8 mouse cellular contexts compared by ENCODE assay signal in genomic region chr12:80129531-80129930, GRCm38 (mm10). TPM values are rescaled to one million over a fixed set of nuclear protein-coding genes. Genes with fewer than 3 reads are reported as not detected.
DNase-seq lines count a peak whose midpoint lies in the region; ATAC-seq and TF ChIP-seq lines count a peak whose summit lies in the region.

No protein-coding gene starts in this region.

- no peak overlapping the region for H3K27ac ChIP-seq in liver, embryonic 14.5 days
- peak overlapping the region; percentile 89 for H3K27ac ChIP-seq in stomach, postnatal 0 days (replicated peaks)
- no peak overlapping the region for H3K27ac ChIP-seq in midbrain, embryonic 15.5 days

- no peaks in the 10 kb centered on the region for H3K27me3 ChIP-seq in liver, embryonic 14.5 days (ENCODE audit: control insufficient read depth, insufficient read depth, low read length)
- H3K27me3 ChIP-seq in stomach, postnatal 0 days (ENCODE audit: control insufficient read depth, insufficient read depth, low read length) = no peaks in the 10 kb centered on the region
- H3K27me3 ChIP-seq in midbrain, embryonic 15.5 days (replicated peaks) = no peaks in the 10 kb centered on the region

- ATAC-seq in erythroblast, adult 5-6 weeks (replicated peaks; ENCODE audit: low FRiP score, poor library complexity, severe bottlenecking) = peak; percentile 58
- ATAC-seq in liver, embryonic 14.5 days (ENCODE audit: insufficient read depth) = no peak
- no peak for ATAC-seq in stomach, postnatal 0 days (ENCODE audit: low FRiP score, low TSS enrichment)
- ATAC-seq in midbrain, embryonic 15.5 days (replicated peaks) = no peak
- ATAC-seq in inflammation-experienced regulatory T-cells, adult 6 months = no peak

- peaks cover 17 to 28% of the 10 kb centered on the region in 2 experiments for H3K4me1 ChIP-seq in liver, embryonic 14.5 days (replicated peaks; ENCODE audit: control insufficient read depth in 2 of 2, insufficient read depth in 2 of 2, low read length in 1 of 2)
- peaks cover 21% of the 10 kb centered on the region for H3K4me1 ChIP-seq in stomach, postnatal 0 days (replicated peaks; ENCODE audit: control insufficient read depth, insufficient read depth)
- H3K4me1 ChIP-seq in midbrain, embryonic 15.5 days = peaks cover 25% of the 10 kb centered on the region

- WGBS in liver, embryonic 14.5 days (ENCODE audit: insufficient replicate concordance) = 84% methylated on average over 8 of the region's 8 CpGs
- 95% methylated on average over 8 of the region's 8 CpGs for WGBS in stomach, postnatal 0 days
- 97% methylated on average over 8 of the region's 8 CpGs for WGBS in midbrain, embryonic 15.5 days

- peak; percentile 52 for DNase-seq in adrenal gland, postnatal 14 days
- DNase-seq in adrenal gland, adult 8-10 months = no peak
- peak; percentile 41 for DNase-seq in 416B (ENCODE audit: low read depth)
- DNase-seq in liver, embryonic 14.5 days (ENCODE audit: low read depth in 3 of 3, low spot score in 3 of 3) = no peak
- peak; percentile 63 for DNase-seq in stomach, postnatal 0 days (ENCODE audit: low spot score)

- no peak for TF ChIP-seq EP300 in liver, embryonic 14.5 days (IDR thresholded peaks at IDR 0.05; ENCODE audit: low read depth)
- no peak for TF ChIP-seq EP300 in stomach, postnatal 0 days (optimal IDR thresholded peaks at IDR 0.05)

- H3K9me3 ChIP-seq in liver, embryonic 14.5 days (ENCODE audit: control insufficient read depth, low read length) = no peaks in the 10 kb centered on the region
- no peaks in the 10 kb centered on the region for H3K9me3 ChIP-seq in stomach, postnatal 0 days (ENCODE audit: control insufficient read depth, low read length)
- H3K9me3 ChIP-seq in midbrain, embryonic 15.5 days = no peaks in the 10 kb centered on the region

- H3K4me3 ChIP-seq in liver, embryonic 14.5 days (ENCODE audit: insufficient read depth in 1 of 2, low read depth in 2 of 2, low read length in 2 of 2) = no peak overlapping the region
- no peak overlapping the region for H3K4me3 ChIP-seq in stomach, postnatal 0 days (ENCODE audit: low read depth, low read length)
- H3K4me3 ChIP-seq in midbrain, embryonic 15.5 days = no peak overlapping the region

- H3K4me2 ChIP-seq in liver, embryonic 14.5 days (ENCODE audit: low read depth) = no peak overlapping the region
- H3K4me2 ChIP-seq in stomach, postnatal 0 days (replicated peaks; ENCODE audit: low read depth) = 0 out of 2 replicates have a peak overlapping the region, but pooled peaks have one; percentile 3
- no peak overlapping the region for H3K4me2 ChIP-seq in midbrain, embryonic 15.5 days

- no peaks in the 10 kb centered on the region; the same call in 1 of the 2 replicates for H3K36me3 ChIP-seq in liver, embryonic 14.5 days (replicated peaks; ENCODE audit: control insufficient read depth, insufficient read depth, low read depth)
- H3K36me3 ChIP-seq in stomach, postnatal 0 days (ENCODE audit: control insufficient read depth, insufficient read depth, low read length) = 0 out of 2 replicates have a peak, but pooled peaks cover 3% of the 10 kb centered on the region
- no peaks in the 10 kb centered on the region for H3K36me3 ChIP-seq in midbrain, embryonic 15.5 days (replicated peaks)

- no peak overlapping the region for H3K9ac ChIP-seq in liver, embryonic 14.5 days (replicated peaks)
- no peak overlapping the region for H3K9ac ChIP-seq in stomach, postnatal 0 days (ENCODE audit: low read length)
- H3K9ac ChIP-seq in midbrain, embryonic 15.5 days = no peak overlapping the region

- TF ChIP-seq CTCF in liver, embryonic 14.5 days (IDR thresholded peaks at IDR 0.05; ENCODE audit: low read depth) = peak; percentile 81
- peak; percentile 65 for TF ChIP-seq CTCF in stomach, postnatal 0 days (IDR thresholded peaks at IDR 0.05; ENCODE audit: low read depth)

RNA-seq across cellular contexts. Expression of gene Zfp36l1, which starts 16.7 kb away (rescaled TPM):
- 197 and 204 TPM in 2 replicates for total RNA-seq in adrenal gland, postnatal 14 days (2021)
- 100 to 1,000 TPM; 257 to 328 (median 289) TPM for total RNA-seq in adrenal gland, adult 8-10 months (2022)
- total RNA-seq in erythroblast, adult 5-6 weeks (2015; ENCODE audit: low replicate concordance) = 8.8 and 12.7 TPM in 2 replicates
- total RNA-seq in erythroblast, adult 5-6 weeks (2017; ENCODE audit: low replicate concordance) = 4.0 and 4.3 TPM in 2 replicates
- 19.4 and 23.5 TPM in 2 replicates for polyA plus RNA-seq in liver, embryonic 14.5 days (2012; rRNA removed)
- polyA plus RNA-seq in liver, embryonic 14.5 days (2014; fragmentation: Nextera tagmentation; extraction: Ambion mirVana) = 22.7 and 28.5 TPM in 2 replicates
- 90.8 and 98.5 TPM in 2 replicates for polyA plus RNA-seq in stomach, postnatal 0 days (2015; fragmentation: Nextera tagmentation; extraction: Ambion mirVana)
- polyA plus RNA-seq in midbrain, embryonic 15.5 days (2015; fragmentation: Nextera tagmentation; extraction: Ambion mirVana) = 37.1 and 41.4 TPM in 2 replicates
- 100 to 1,000 TPM; 109 to 177 (median 123) TPM for polyA plus RNA-seq in inflammation-experienced regulatory T-cells, adult 6 months (2017; shearing (Covaris generic))

Comparison
In these comparisons a context has a peak if more than half of its experiments do, and no peak if none do; other contexts are left out.
1. DNase-seq: peak in adrenal gland, postnatal 14 days (single experiment), 416B (single experiment) and stomach, postnatal 0 days (single experiment); none in adrenal gland, adult 8-10 months (single experiment) and liver, embryonic 14.5 days (0 of 3).